Mouse (Mus musculus): Measurements from ENCODE around the gene H2afy. TPM values are rescaled to one million over a fixed set of nuclear protein-coding genes. Genes with fewer than 3 reads are reported as not detected.

Gene H2afy
- polyA plus RNA-seq, 1 experiment = 240 TPM

GRCm38 (mm10) chr13:56104971-56105391, 31.2 kb downstream of the H2afy start:
- Histone ChIP-seq H3K27ac (ENCODE audit: insufficient read depth, low read length) (no peak overlapping the region), H3K27me3 (ENCODE audit: control insufficient read depth, insufficient read depth, low read length, poor library complexity, severe bottlenecking) (no peaks in the 10 kb centered on the region), H3K4me3 (ENCODE audit: low read depth, low read length) (no peak overlapping the region), H3K9ac (ENCODE audit: low read depth, poor library complexity, severe bottlenecking) (no peak overlapping the region), H3K4me1 (ENCODE audit: control insufficient read depth, insufficient read depth, low read length) (peaks cover 13% of the 10 kb centered on the region), H3K36me3 (ENCODE audit: control insufficient read depth, insufficient read depth, low read length, poor library complexity, severe bottlenecking) (peaks cover 8% of the 10 kb centered on the region; the same call in 1 of the 2 replicates), H3K9me3 (replicated peaks; ENCODE audit: control insufficient read depth, insufficient read depth, low read length, poor library complexity, severe bottlenecking) (no peaks in the 10 kb centered on the region)
- TF ChIP-seq EP300 (IDR thresholded peaks at IDR 0.05; ENCODE audit: insufficient read depth, low read depth, low read length) (no peak), CTCF (IDR thresholded peaks at IDR 0.05; ENCODE audit: low read depth, low read length) (no peak), POLR2A (IDR thresholded peaks at IDR 0.05; ENCODE audit: insufficient read depth, low read length) (no peak)

- Histone ChIP-seq H3K9ac (ENCODE audit: low read depth, poor library complexity, severe bottlenecking) (no peak overlapping the region), H3K4me3 (ENCODE audit: low read depth, low read length) (no peak overlapping the region), H3K4me1 (ENCODE audit: control insufficient read depth, insufficient read depth, low read length) (peaks cover 5% of the 10 kb centered on the region), H3K9me3 (replicated peaks; ENCODE audit: control insufficient read depth, insufficient read depth, low read length, poor library complexity, severe bottlenecking) (no peaks in the 10 kb centered on the region), H3K36me3 (ENCODE audit: control insufficient read depth, insufficient read depth, low read length, poor library complexity, severe bottlenecking) (peaks cover 8% of the 10 kb centered on the region; the same call in 1 of the 2 replicates), H3K27me3 (ENCODE audit: control insufficient read depth, insufficient read depth, low read length, poor library complexity, severe bottlenecking) (no peaks in the 10 kb centered on the region), H3K27ac (ENCODE audit: insufficient read depth, low read length) (no peak overlapping the region)
- TF ChIP-seq CTCF (IDR thresholded peaks at IDR 0.05; ENCODE audit: low read depth, low read length) (no peak), EP300 (IDR thresholded peaks at IDR 0.05; ENCODE audit: insufficient read depth, low read depth, low read length) (no peak), POLR2A (IDR thresholded peaks at IDR 0.05; ENCODE audit: insufficient read depth, low read length) (no peak)
Measured at GRCm38 (mm10) chr13:56103796-56104746, 32.1 kb downstream of the H2afy start.

GRCm38 (mm10) chr13:56102160-56102559, 34.0 kb downstream of the H2afy start:
- H3K4me1 ChIP-seq (ENCODE audit: control insufficient read depth, insufficient read depth, low read length) = peaks cover 3% of the 10 kb centered on the region
- TF ChIP-seq POLR2A (IDR thresholded peaks at IDR 0.05; ENCODE audit: insufficient read depth, low read length) (no peak), EP300 (IDR thresholded peaks at IDR 0.05; ENCODE audit: insufficient read depth, low read depth, low read length) (no peak), CTCF (IDR thresholded peaks at IDR 0.05; ENCODE audit: low read depth, low read length) (no peak)
- no peak overlapping the region for H3K9ac ChIP-seq (ENCODE audit: low read depth, poor library complexity, severe bottlenecking)
- H3K27ac ChIP-seq (ENCODE audit: insufficient read depth, low read length) = no peak overlapping the region
- no peaks in the 10 kb centered on the region for H3K27me3 ChIP-seq (ENCODE audit: control insufficient read depth, insufficient read depth, low read length, poor library complexity, severe bottlenecking)
- no peak overlapping the region for H3K4me3 ChIP-seq (ENCODE audit: low read depth, low read length)
- no peaks in the 10 kb centered on the region for H3K9me3 ChIP-seq (replicated peaks; ENCODE audit: control insufficient read depth, insufficient read depth, low read length, poor library complexity, severe bottlenecking)
- peaks cover 8% of the 10 kb centered on the region; the same call in 1 of the 2 replicates for H3K36me3 ChIP-seq (ENCODE audit: control insufficient read depth, insufficient read depth, low read length, poor library complexity, severe bottlenecking)

DNA sequence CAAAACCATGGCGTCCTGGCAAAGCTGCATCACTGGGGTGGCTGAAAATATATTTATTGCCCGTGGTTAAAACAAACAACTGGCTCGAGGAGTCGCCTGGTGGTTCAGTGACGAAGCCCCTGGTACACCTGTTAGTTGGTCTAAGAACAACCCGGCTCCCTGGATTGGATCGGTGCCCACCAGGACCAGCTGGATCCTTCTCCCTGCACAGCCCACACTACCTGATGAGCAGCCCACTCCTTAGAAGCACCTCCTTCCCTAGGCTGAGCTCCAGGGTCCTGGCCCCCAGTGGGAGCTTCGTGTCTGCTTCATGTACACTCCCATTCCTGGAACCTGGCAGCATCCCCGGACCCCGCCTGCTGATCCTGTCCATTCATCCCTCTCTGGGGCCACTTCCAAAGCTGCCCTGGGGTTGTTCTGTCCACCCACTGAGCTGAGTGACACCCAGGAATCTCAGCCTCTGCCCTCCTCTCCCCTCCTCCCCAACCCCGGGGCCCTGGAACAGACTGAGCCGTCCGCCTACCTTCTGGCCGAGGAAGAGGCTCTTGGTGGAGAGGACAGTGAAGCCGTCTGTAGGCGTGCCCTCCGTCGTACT, 40.5 kb downstream of the H2afy start:
- no peak overlapping the region for H3K4me3 ChIP-seq (ENCODE audit: low read depth, low read length)
- TF ChIP-seq POLR2A (IDR thresholded peaks at IDR 0.05; ENCODE audit: insufficient read depth, low read length) = no peak
- TF ChIP-seq EP300 (IDR thresholded peaks at IDR 0.05; ENCODE audit: insufficient read depth, low read depth, low read length) = no peak
- TF ChIP-seq CTCF (IDR thresholded peaks at IDR 0.05; ENCODE audit: low read depth, low read length) = no peak
- no peaks in the 10 kb centered on the region for H3K36me3 ChIP-seq (ENCODE audit: control insufficient read depth, insufficient read depth, low read length, poor library complexity, severe bottlenecking)

DNA sequence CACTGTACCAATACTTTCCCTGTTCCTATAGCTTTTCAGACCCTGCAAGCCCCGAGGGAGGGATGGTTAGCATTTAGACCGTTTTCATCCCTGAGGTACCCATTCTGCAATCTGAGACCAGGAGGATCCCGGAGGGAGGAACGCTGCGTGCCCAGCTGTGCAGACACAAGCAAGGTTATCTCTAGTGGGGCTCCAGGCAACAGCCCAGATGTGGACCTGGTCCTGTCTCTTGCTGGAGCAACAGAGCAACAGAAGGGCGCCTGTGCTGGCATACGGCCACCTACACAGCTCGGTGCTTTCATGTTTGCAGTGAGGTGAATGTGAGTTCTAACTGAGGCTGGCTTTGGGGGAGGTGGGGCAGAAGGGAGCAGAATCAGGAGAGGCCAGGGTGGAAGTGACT, 41.6 kb downstream of the H2afy start:
- no peaks in the 10 kb centered on the region for H3K9me3 ChIP-seq (replicated peaks; ENCODE audit: control insufficient read depth, insufficient read depth, low read length, poor library complexity, severe bottlenecking)
- H3K4me3 ChIP-seq (ENCODE audit: low read depth, low read length) = no peak overlapping the region
- H3K36me3 ChIP-seq (ENCODE audit: control insufficient read depth, insufficient read depth, low read length, poor library complexity, severe bottlenecking) = peaks cover 3% of the 10 kb centered on the region; the same call in 1 of the 2 replicates
- no peaks in the 10 kb centered on the region for H3K27me3 ChIP-seq (ENCODE audit: control insufficient read depth, insufficient read depth, low read length, poor library complexity, severe bottlenecking)
- H3K27ac ChIP-seq (ENCODE audit: insufficient read depth, low read length) = no peak overlapping the region
- no peak overlapping the region for H3K9ac ChIP-seq (ENCODE audit: low read depth, poor library complexity, severe bottlenecking)
- no peaks in the 10 kb centered on the region for H3K4me1 ChIP-seq (ENCODE audit: control insufficient read depth, insufficient read depth, low read length)
- TF ChIP-seq CTCF (IDR thresholded peaks at IDR 0.05; ENCODE audit: low read depth, low read length) = no peak
- no peak for TF ChIP-seq POLR2A (IDR thresholded peaks at IDR 0.05; ENCODE audit: insufficient read depth, low read length)
- TF ChIP-seq EP300 (IDR thresholded peaks at IDR 0.05; ENCODE audit: insufficient read depth, low read depth, low read length) = no peak

More for the DNA sequence above, 40.5 kb downstream of the H2afy start:
- Histone ChIP-seq H3K4me1 (ENCODE audit: control insufficient read depth, insufficient read depth, low read length) (no peaks in the 10 kb centered on the region), H3K9me3 (replicated peaks; ENCODE audit: control insufficient read depth, insufficient read depth, low read length, poor library complexity, severe bottlenecking) (no peaks in the 10 kb centered on the region), H3K9ac (ENCODE audit: low read depth, poor library complexity, severe bottlenecking) (no peak overlapping the region), H3K27me3 (ENCODE audit: control insufficient read depth, insufficient read depth, low read length, poor library complexity, severe bottlenecking) (no peaks in the 10 kb centered on the region), H3K27ac (ENCODE audit: insufficient read depth, low read length) (no peak overlapping the region)
